Mouse (Mus musculus) olfactory bulb, adult 2 months (tissue): ENCODE results near the gene Hmgcs2.

Source experiments
- CTCF ChIP-seq: fragments of 200-500 bp; IDR thresholded peaks from 2 replicates; pipeline ENCODE4 v1.5.1; 2012; ENCODE audit warnings: low read depth, mild to moderate bottlenecking, low read length, moderate library complexity; ENCODE audit not compliant: insufficient read depth
- POLR2A ChIP-seq: fragments of 200-500 bp; IDR thresholded peaks from 2 replicates; pipeline ENCODE4 v1.6.1; 2012; ENCODE audit warnings: mild to moderate bottlenecking, low read depth, low read length, moderate library complexity; ENCODE audit not compliant: insufficient read depth

- TF ChIP-seq POLR2A (no peak), CTCF (no peak)
Observed at GRCm38 (mm10) chr3:98249833-98250448, 30.3 kb upstream of the Hmgcs2 start.
